Mouse (Mus musculus) lung, postnatal 0 days (tissue): ENCODE results near the gene Luzp1.

Experiments
- CTCF ChIP-seq: IDR thresholded peaks from 2 replicates; pipeline ENCODE4 v1.5.1; 2016; ENCODE audit warnings: antibody characterized with exemption, mild to moderate bottlenecking
- EP300 ChIP-seq: IDR thresholded peaks from 2 replicates; pipeline ENCODE4 v1.6.1; 2016; ENCODE audit warnings: antibody characterized with exemption, mild to moderate bottlenecking, control low read depth

DNA sequence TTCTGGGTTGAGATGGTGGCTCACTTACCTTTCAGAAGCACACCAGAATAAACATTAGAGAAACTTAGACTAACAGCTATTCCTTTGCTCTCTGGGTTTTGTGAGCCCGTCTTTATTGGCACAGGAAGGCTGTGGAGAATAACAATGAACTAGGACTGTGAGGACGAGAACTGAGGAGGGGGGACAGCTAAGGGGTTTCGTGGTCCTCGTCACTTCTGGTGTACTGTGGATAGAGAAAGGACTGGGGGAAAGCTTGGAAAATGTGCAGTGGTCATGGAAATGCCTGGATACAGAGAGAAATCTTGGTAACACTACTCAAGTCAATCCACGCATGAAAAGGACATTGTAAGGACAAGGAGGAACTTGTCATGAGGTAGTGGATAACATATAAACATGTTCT lies 52.3 kb downstream of the Luzp1 start:
- no peak for TF ChIP-seq CTCF
- no peak for TF ChIP-seq EP300
